Mouse (Mus musculus): ENCODE data around the gene Gng12. TPM values are rescaled to one million over a fixed set of nuclear protein-coding genes. Genes with fewer than 3 reads are reported as not detected.
A peak's percentile ranks its signal among the peaks of the same experiment; 100 is the strongest.

The Gng12 gene
- 77.1 and 82.5 TPM in 2 replicates for polyA plus RNA-seq (2015; fragmentation: Nextera tagmentation; extraction: Ambion mirVana)

DNA sequence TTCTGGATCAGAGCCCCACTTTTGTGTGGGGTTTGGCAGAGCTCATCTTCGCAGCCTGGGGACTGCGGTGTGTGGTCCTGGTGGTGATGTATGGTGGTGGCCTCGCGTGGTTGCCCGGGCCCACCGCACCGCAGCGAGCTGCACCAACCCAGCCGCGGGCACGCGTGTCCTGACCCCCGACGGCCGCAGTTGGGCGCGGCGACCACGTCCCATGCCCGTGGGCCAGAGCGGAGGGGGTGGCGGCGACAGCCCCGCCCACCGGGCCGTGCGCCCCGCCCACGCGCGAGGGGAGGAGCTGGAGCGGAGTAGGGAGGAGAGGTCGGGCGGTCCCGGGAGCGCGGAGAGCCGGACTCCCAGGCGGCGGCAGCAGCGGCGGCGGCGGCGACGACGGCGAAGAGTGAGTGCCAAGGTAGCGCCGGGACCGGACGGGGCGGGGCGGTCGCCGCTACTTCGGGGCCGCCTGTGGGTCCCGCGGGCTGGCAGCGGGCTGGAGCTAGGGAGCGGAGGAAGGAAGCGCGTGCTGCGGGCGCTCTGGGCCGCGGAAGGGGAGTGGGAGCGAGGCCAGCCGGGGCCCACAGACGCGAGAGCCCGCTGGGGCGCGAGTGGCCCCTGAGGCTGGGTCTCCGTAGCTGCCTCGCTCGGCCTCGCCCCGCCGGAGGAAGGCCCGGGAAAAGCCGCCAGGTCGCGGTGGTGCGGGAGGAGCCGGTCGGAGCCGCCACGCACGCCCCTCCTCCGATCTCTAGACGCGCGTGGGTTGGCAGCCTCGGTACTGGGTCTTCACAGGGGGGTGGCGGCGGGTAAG is at the start of gene Gng12:
Gene Gng12, plus strand, starts transcription at position 279 of the 802 bp plus-strand sequence.
- DNase-seq (ENCODE audit: low spot score) (peak; percentile 91), ATAC-seq (peak; percentile 94)
- Histone ChIP-seq H3K27me3 (replicated peaks; ENCODE audit: insufficient read depth, low read length) (no peaks in the 10 kb centered on the region), H3K4me1 (ENCODE audit: insufficient read depth, low read depth, low read length) (peaks cover 10% of the 10 kb centered on the region; the same call in 1 of the 2 replicates), H3K4me3 (ENCODE audit: low read depth, low read length) (peak within 1 kb of the TSS; percentile 91), H3K9ac (replicated peaks; ENCODE audit: low read depth) (peak within 1 kb of the TSS; percentile 84), H3K27ac (ENCODE audit: low read length) (peak within 1 kb of the TSS; percentile 86), H3K36me3 (ENCODE audit: insufficient read depth, low read length) (no peaks in the 10 kb centered on the region), H3K4me2 (replicated peaks; ENCODE audit: low read depth, low read length) (peak within 1 kb of the TSS; percentile 94), H3K9me3 (ENCODE audit: low read length) (no peaks in the 10 kb centered on the region)
- 1% methylated on average over 72 of the region's 98 CpGs for WGBS
- TF ChIP-seq EP300 (IDR thresholded peaks at IDR 0.05), result no peak
- peak; percentile 38 for TF ChIP-seq CTCF (IDR thresholded peaks at IDR 0.05)

DNA sequence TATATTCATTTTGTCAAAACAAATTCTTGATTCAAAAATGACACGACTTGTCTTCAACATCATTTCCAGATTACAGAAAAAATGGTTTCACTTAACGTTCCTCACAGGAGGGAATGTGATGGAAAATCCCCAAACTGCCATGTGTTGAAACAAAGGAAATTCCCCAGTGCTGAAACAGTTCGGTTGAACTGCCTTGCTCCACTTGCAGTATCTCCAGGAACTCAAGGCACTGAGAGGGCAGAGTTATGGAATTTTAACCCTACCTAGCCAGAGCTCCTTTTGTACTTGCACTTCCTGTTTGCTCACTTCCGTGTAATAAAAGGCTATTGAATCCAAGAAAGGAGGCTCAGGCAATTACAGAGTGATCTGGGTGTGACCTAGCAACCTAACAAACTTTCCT is 47.3 kb upstream of the Gng12 start:
- ATAC-seq (no peak), DNase-seq (ENCODE audit: low spot score) (peak; percentile 17)
- Histone ChIP-seq H3K9ac (replicated peaks; ENCODE audit: low read depth) (no peak overlapping the region), H3K4me3 (ENCODE audit: low read depth, low read length) (no peak overlapping the region), H3K4me2 (replicated peaks; ENCODE audit: low read depth, low read length) (no peak overlapping the region), H3K27ac (ENCODE audit: low read length) (no peak overlapping the region), H3K36me3 (ENCODE audit: insufficient read depth, low read length) (no peaks in the 10 kb centered on the region), H3K4me1 (ENCODE audit: insufficient read depth, low read depth, low read length) (no peaks in the 10 kb centered on the region), H3K9me3 (ENCODE audit: low read length) (no peaks in the 10 kb centered on the region), H3K27me3 (replicated peaks; ENCODE audit: insufficient read depth, low read length) (no peaks in the 10 kb centered on the region)
- WGBS, result 8% methylated on average over 4 of the region's 4 CpGs
- TF ChIP-seq CTCF (IDR thresholded peaks at IDR 0.05), result no peak
- TF ChIP-seq EP300 (IDR thresholded peaks at IDR 0.05), result no peak

DNA sequence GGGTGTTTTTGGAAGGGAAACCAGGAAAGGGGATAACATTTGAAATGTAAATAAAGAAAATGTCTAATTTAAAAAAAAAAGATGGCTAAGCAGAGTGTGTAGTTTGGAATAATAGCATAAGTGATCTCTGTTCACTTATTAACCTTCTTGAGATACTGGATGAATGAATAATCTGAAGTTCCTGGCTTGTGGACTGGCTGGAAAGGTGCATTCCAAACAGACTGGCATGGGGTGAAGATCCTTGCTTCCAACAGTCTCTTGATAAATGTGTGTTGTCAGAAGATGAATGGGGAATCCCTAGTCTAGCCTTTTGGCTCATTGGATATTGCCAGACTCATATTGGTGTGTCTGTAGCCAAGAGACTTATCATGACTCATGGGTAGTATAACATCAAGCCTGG is 40.0 kb upstream of the Gng12 start:
- Histone ChIP-seq H3K27ac (ENCODE audit: low read length) (no peak overlapping the region), H3K4me3 (ENCODE audit: low read depth, low read length) (no peak overlapping the region), H3K9me3 (ENCODE audit: low read length) (no peaks in the 10 kb centered on the region), H3K4me2 (replicated peaks; ENCODE audit: low read depth, low read length) (no peak overlapping the region), H3K4me1 (ENCODE audit: insufficient read depth, low read depth, low read length) (no peaks in the 10 kb centered on the region), H3K27me3 (replicated peaks; ENCODE audit: insufficient read depth, low read length) (no peaks in the 10 kb centered on the region), H3K9ac (replicated peaks; ENCODE audit: low read depth) (no peak overlapping the region), H3K36me3 (ENCODE audit: insufficient read depth, low read length) (no peaks in the 10 kb centered on the region)
- DNase-seq (ENCODE audit: low spot score) (no peak), ATAC-seq (no peak)
- TF ChIP-seq CTCF (IDR thresholded peaks at IDR 0.05) (no peak), EP300 (IDR thresholded peaks at IDR 0.05) (no peak)

DNA sequence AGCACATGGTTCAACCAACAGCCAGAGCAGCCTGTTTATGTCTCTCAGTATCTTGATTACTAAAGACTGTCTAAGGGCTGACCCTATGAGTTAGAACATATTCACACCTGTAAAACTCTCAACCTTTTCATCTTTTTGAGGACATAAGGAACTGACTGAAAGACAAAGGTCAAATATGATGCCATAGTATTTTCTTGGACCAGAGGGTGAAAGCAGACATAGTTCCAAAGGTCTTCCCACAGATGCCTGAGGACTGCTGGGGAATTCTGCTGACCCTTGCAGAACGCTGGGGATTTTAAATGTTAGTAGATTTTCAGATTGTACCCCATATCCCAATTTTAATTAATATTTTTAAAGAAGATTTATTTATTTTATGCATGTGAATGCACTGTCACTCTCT is 37.8 kb upstream of the Gng12 start:
- TF ChIP-seq EP300 (IDR thresholded peaks at IDR 0.05) (no peak), CTCF (IDR thresholded peaks at IDR 0.05) (no peak)
- no peak overlapping the region for H3K4me2 ChIP-seq (replicated peaks; ENCODE audit: low read depth, low read length)
- DNase-seq (ENCODE audit: low spot score), result no peak
- WGBS, result 79% methylated on average over 1 of the region's 1 CpGs
- H3K9ac ChIP-seq (replicated peaks; ENCODE audit: low read depth), result no peak overlapping the region
- no peaks in the 10 kb centered on the region for H3K36me3 ChIP-seq (ENCODE audit: insufficient read depth, low read length)
- no peak for ATAC-seq
- no peaks in the 10 kb centered on the region for H3K27me3 ChIP-seq (replicated peaks; ENCODE audit: insufficient read depth, low read length)
- H3K4me3 ChIP-seq (ENCODE audit: low read depth, low read length), result no peak overlapping the region
- H3K9me3 ChIP-seq (ENCODE audit: low read length), result no peaks in the 10 kb centered on the region
- no peak overlapping the region for H3K27ac ChIP-seq (ENCODE audit: low read length)
- no peaks in the 10 kb centered on the region for H3K4me1 ChIP-seq (ENCODE audit: insufficient read depth, low read depth, low read length)

DNA sequence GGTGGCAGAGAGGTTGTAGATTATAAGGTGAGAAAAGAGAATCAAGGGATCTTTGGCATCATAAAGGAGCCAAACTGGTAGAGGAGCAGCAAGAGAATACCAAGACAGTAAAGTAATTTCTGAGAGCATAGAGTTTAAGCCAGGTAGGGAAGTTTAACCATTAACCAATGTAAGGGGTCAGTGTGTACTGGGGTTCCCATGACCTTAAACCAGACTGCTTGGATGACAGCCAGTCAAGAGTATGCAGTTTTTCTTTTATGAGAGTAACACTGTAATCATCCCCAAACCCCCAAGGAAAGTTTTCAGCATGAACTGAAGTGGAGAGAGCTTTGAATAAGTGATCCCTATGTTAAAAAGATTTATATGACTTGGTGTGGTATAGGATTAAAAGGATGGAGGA is 36.8 kb upstream of the Gng12 start:
- no peak for DNase-seq (ENCODE audit: low spot score)
- no peaks in the 10 kb centered on the region for H3K4me1 ChIP-seq (ENCODE audit: insufficient read depth, low read depth, low read length)
- no peaks in the 10 kb centered on the region for H3K36me3 ChIP-seq (ENCODE audit: insufficient read depth, low read length)
- no peak overlapping the region for H3K4me2 ChIP-seq (replicated peaks; ENCODE audit: low read depth, low read length)
- H3K27ac ChIP-seq (ENCODE audit: low read length), result no peak overlapping the region
- no peak overlapping the region for H3K9ac ChIP-seq (replicated peaks; ENCODE audit: low read depth)
- ATAC-seq, result no peak
- no peaks in the 10 kb centered on the region for H3K27me3 ChIP-seq (replicated peaks; ENCODE audit: insufficient read depth, low read length)
- H3K4me3 ChIP-seq (ENCODE audit: low read depth, low read length), result no peak overlapping the region
- H3K9me3 ChIP-seq (ENCODE audit: low read length), result no peaks in the 10 kb centered on the region
- TF ChIP-seq EP300 (IDR thresholded peaks at IDR 0.05), result no peak
- no peak for TF ChIP-seq CTCF (IDR thresholded peaks at IDR 0.05)

DNA sequence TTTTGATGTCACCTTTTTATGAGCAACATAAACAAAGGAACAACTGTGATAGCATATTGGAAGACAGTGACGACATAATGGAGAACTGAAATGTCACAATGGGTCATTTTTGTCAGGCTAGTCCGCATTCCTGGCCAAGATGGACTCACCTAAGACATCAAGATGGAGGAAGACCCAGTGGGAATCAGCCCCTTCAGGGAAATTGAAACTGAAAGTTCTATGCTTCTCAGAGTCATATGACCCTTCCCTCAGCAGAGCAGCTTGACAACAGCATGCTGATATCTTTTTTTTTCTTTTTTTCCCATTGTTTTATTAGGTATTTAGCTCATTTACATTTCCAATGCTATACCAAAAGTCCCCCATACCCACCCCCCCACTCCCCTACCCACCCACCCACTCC is 31.7 kb upstream of the Gng12 start:
- no peak for TF ChIP-seq CTCF (IDR thresholded peaks at IDR 0.05)
- TF ChIP-seq EP300 (IDR thresholded peaks at IDR 0.05), result no peak
- no peak overlapping the region for H3K4me3 ChIP-seq (ENCODE audit: low read depth, low read length)
- ATAC-seq (no peak), DNase-seq (ENCODE audit: low spot score) (no peak)
- no peaks in the 10 kb centered on the region for H3K36me3 ChIP-seq (ENCODE audit: insufficient read depth, low read length)
- no peak overlapping the region for H3K27ac ChIP-seq (ENCODE audit: low read length)
- no peak overlapping the region for H3K4me2 ChIP-seq (replicated peaks; ENCODE audit: low read depth, low read length)
- H3K9me3 ChIP-seq (ENCODE audit: low read length), result no peaks in the 10 kb centered on the region
- no peaks in the 10 kb centered on the region for H3K4me1 ChIP-seq (ENCODE audit: insufficient read depth, low read depth, low read length)
- H3K27me3 ChIP-seq (replicated peaks; ENCODE audit: insufficient read depth, low read length), result no peaks in the 10 kb centered on the region
- no peak overlapping the region for H3K9ac ChIP-seq (replicated peaks; ENCODE audit: low read depth)
- WGBS, result 63% methylated on average over 2 of the region's 2 CpGs
